Mouse (Mus musculus): Measurements from ENCODE around the gene Snai3. TPM values are rescaled to one million over a fixed set of nuclear protein-coding genes. Genes with fewer than 3 reads are reported as not detected.
A peak's percentile ranks its signal among the peaks of the same experiment; 100 is the strongest.

Snai3 gene
- total and polyA plus RNA-seq, 3 experiments: 0.06 TPM; not detected in 2

DNA sequence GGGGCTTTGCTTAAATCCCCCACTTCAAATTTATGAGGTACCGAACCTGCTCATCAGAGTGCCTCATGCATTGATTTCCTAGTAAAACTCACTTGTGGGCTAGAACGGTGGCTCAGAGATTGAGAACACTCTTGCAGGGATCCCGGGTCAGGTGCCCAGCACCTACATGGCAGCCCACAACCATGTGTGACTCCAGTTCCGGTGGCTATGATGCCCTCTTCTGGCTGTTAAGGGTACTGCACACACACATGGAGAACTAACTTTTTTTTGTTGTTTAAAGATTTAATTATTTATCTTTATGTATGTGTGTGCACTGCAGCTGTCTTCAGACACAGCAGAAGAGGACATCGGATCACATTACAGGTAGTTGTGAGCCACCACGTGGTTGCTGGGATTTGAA is 25.2 kb downstream of the Snai3 start:
- Histone ChIP-seq H3K4me1 (ENCODE audit: control insufficient read depth in 1 of 2, insufficient read depth in 2 of 2, low read length in 2 of 2) (peaks cover 7 to 10% of the 10 kb centered on the region in 2 experiments; a peak in 3 of 4 replicates), H3K9ac (ENCODE audit: control insufficient read depth, low read depth, low read length, poor library complexity, severe bottlenecking) (no peak overlapping the region)

DNA sequence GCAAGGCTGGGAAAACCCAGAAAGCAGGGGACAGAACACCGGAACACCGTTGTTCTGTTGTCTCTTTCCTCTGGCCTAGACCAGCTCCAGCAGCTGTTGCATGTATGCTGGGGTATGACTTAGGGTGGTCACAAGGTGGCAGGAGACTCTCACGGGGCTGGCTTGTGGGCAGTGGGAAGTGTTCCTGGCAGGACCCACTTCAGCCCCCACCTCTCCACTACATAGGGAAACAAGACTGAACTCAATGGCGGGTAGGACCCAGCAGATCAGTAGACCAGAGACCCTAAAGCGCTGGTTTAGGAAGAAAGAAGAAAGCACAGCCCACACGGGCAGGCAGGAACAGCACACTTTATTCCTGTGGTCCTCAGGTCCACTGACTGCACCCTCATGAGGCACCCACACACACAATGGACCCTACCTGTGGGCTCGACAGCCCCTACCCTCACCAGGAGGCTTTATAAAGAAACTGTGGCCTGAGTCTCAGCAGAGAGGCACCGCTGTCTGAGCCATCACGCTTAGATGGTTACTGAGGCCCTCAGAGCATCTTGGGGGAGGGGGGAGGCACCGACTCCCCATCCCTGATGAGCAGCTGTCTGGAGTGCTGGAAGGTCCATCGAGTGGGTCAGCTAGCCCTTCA is 27.1 kb downstream of the Snai3 start:
- Histone ChIP-seq H3K9me3 (replicated peaks; ENCODE audit: insufficient read depth, low read length) (no peaks in the 10 kb centered on the region), H3K9ac (ENCODE audit: control insufficient read depth, low read depth, low read length, poor library complexity, severe bottlenecking) (no peak overlapping the region; the same call in 1 of the 2 replicates), H3K27ac (ENCODE audit: control insufficient read depth, low read depth, low read length) (peak overlapping the region; percentile 13; the same call in 1 of the 2 replicates), H3K4me3 (ENCODE audit: control insufficient read depth in 1 of 2, insufficient read depth in 1 of 2, low read depth in 2 of 2, low read length in 2 of 2) (peak overlapping the region in 1 of 2 experiments; percentile 86; a peak in 1 of 4 replicates), H3K79me2 (ENCODE audit: control insufficient read depth, insufficient read depth, low read length, poor library complexity) (peaks cover 26% of the 10 kb centered on the region), H3K4me1 (ENCODE audit: control insufficient read depth in 1 of 2, insufficient read depth in 2 of 2, low read length in 2 of 2) (peaks cover 7 to 25% of the 10 kb centered on the region in 2 experiments; a peak in 3 of 4 replicates), H3K36me3 (ENCODE audit: control insufficient read depth in 1 of 2, insufficient read depth in 2 of 2, low read length in 2 of 2) (peaks cover 0 to 24% of the 10 kb centered on the region in 2 experiments; a peak in 2 of 4 replicates), H3K27me3 (ENCODE audit: control insufficient read depth in 1 of 2, insufficient read depth in 2 of 2, low read length in 2 of 2) (no peaks in the 10 kb centered on the region)
- no peak for TF ChIP-seq TCF12 (IDR thresholded peaks at IDR 0.05; ENCODE audit: low read depth, low read length)
- no peak for TF ChIP-seq CHD2 (IDR thresholded peaks at IDR 0.05; ENCODE audit: low read length)
- TF ChIP-seq SIN3A (IDR thresholded peaks at IDR 0.05; ENCODE audit: low read length): 0 out of 2 replicates have a peak, but pooled peaks have one; percentile 13
- peak; percentile 42 for TF ChIP-seq RAD21 (IDR thresholded peaks at IDR 0.05; ENCODE audit: low read depth, low read length)
- no peak for TF ChIP-seq USF1 (IDR thresholded peaks at IDR 0.05; ENCODE audit: low read depth, low read length)
- no peak for TF ChIP-seq POLR2A (IDR thresholded peaks at IDR 0.05; ENCODE audit: control insufficient read depth in 1 of 2, insufficient read depth in 1 of 2, low read depth in 1 of 2, low read length in 2 of 2, poor library complexity in 1 of 2)
- no peak for TF ChIP-seq GATA1 (IDR thresholded peaks at IDR 0.05; ENCODE audit: low read depth, low read length)
- peak in 2 of 3 experiments; percentile 36 to 45; a peak in 4 of 6 replicates for TF ChIP-seq CTCF (IDR thresholded peaks at IDR 0.05 in 2 of 3, conservative IDR thresholded peaks at IDR 0.05 in 1 of 3; ENCODE audit: control insufficient read depth in 1 of 3, insufficient read depth in 1 of 3, low read depth in 2 of 3, low read length in 3 of 3, poor library complexity in 1 of 3, severe bottlenecking in 1 of 3)
- no peak for TF ChIP-seq HCFC1 (IDR thresholded peaks at IDR 0.05; ENCODE audit: low read depth, low read length)
- 0 out of 4 replicates have a peak, but pooled peaks of 1 of the 2 experiments have one; percentile 58 for TF ChIP-seq USF2 (IDR thresholded peaks at IDR 0.05; ENCODE audit: borderline replicate concordance in 1 of 2, insufficient read depth in 1 of 2, low read depth in 1 of 2, low read length in 2 of 2)
- TF ChIP-seq SMC3 (IDR thresholded peaks at IDR 0.05; ENCODE audit: low read depth, low read length): peak; percentile 36; the same call in 1 of the 2 replicates
- no peak for TF ChIP-seq E2F4 (IDR thresholded peaks at IDR 0.05; ENCODE audit: borderline replicate concordance, low read depth, low read length)
- DNase-seq (ENCODE audit: low read depth, low spot score): no peak

More for the DNA sequence above, 25.2 kb downstream of the Snai3 start:
- Histone ChIP-seq H3K9me3 (replicated peaks; ENCODE audit: insufficient read depth, low read length) (no peaks in the 10 kb centered on the region), H3K4me3 (ENCODE audit: control insufficient read depth in 1 of 2, insufficient read depth in 1 of 2, low read depth in 2 of 2, low read length in 2 of 2) (no peak overlapping the region), H3K27ac (ENCODE audit: control insufficient read depth, low read depth, low read length) (no peak overlapping the region), H3K36me3 (ENCODE audit: control insufficient read depth in 1 of 2, insufficient read depth in 2 of 2, low read length in 2 of 2) (peaks cover 0 to 12% of the 10 kb centered on the region in 2 experiments; a peak in 2 of 4 replicates), H3K79me2 (ENCODE audit: control insufficient read depth, insufficient read depth, low read length, poor library complexity) (peaks cover 23% of the 10 kb centered on the region), H3K27me3 (ENCODE audit: control insufficient read depth in 1 of 2, insufficient read depth in 2 of 2, low read length in 2 of 2) (no peaks in the 10 kb centered on the region)
- peak; percentile 53 for DNase-seq (ENCODE audit: low read depth, low spot score)
- TF ChIP-seq ZKSCAN1 (IDR thresholded peaks at IDR 0.05; ENCODE audit: low read depth, low read length) (no peak), SMC3 (IDR thresholded peaks at IDR 0.05; ENCODE audit: low read depth, low read length) (peak; percentile 28), CTCF (IDR thresholded peaks at IDR 0.05 in 2 of 3, conservative IDR thresholded peaks at IDR 0.05 in 1 of 3; ENCODE audit: control insufficient read depth in 1 of 3, insufficient read depth in 1 of 3, low read depth in 2 of 3, low read length in 3 of 3, poor library complexity in 1 of 3, severe bottlenecking in 1 of 3) (peak; percentile 43 to 77 (median 50)), MYC (IDR thresholded peaks at IDR 0.05; ENCODE audit: low read depth, low read length) (peak; percentile 39; the same call in 1 of the 2 replicates), RAD21 (IDR thresholded peaks at IDR 0.05; ENCODE audit: low read depth, low read length) (peak; percentile 16)

Data from MEL (cell line).